Mouse (Mus musculus): Measurements from ENCODE around the gene Rhoj.
"Not testable (repeated sequence)": the region's sequence is repeated elsewhere in the genome, so short reads cannot be mapped to it uniquely, and the experiment has no call there.

The Rhoj gene

GRCm38 (mm10) chr12:75307961-75308951 lies at the start of gene Rhoj:
Gene Rhoj, plus strand, starts transcription at chr12:75308322.
- DNase-seq: peak; percentile 81

DNA sequence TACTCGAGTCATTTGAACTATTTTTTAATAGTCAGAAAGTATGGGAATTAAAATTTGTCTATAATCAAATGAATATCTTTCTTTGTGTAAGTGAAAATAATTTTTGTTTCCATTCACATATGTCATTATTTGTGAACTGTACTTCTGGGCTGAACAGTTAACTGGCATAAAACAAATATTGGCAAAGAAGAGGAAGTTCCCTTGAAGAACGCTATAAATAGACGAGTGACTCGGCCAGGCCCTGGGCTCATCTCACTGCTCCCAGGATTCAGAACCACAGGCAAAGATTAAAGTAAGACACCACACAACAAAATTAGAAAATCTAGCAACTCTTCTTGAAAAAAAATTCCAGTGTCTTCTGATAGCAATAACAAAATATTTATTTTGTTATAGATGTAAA lies 36.4 kb upstream of the Rhoj start:
- no peak for DNase-seq

- no peak for DNase-seq
Observed at GRCm38 (mm10) chr12:75275730-75276129, 32.4 kb upstream of the Rhoj start.

- no peak for DNase-seq
Observed at GRCm38 (mm10) chr12:75277425-75277824, 30.7 kb upstream of the Rhoj start.

- peak; percentile 20 for DNase-seq
Observed at GRCm38 (mm10) chr12:75280502-75280901, 27.6 kb upstream of the Rhoj start.

DNA sequence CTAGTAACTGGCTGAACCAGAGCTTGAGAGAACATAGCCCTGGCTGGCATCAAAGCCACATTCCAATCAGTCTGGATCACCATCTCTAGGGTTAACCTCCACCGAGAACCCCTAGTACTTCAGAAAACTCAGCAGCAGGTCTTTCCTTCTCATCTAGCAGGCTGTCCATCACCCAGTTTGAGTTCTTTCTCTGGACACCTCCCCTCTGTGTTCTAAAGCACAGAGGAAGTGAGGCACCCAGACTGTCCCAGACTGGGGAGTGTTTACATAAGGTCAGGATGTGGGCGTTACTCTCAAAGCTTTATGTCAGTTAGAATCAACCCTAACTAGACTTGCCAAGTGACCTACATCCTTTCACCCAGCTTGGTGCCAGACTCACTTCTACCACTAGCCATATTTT lies 24.9 kb upstream of the Rhoj start:
- DNase-seq: no peak

GRCm38 (mm10) chr12:75286166-75286565 lies 22.0 kb upstream of the Rhoj start:
- peak; percentile 11 for DNase-seq

DNA sequence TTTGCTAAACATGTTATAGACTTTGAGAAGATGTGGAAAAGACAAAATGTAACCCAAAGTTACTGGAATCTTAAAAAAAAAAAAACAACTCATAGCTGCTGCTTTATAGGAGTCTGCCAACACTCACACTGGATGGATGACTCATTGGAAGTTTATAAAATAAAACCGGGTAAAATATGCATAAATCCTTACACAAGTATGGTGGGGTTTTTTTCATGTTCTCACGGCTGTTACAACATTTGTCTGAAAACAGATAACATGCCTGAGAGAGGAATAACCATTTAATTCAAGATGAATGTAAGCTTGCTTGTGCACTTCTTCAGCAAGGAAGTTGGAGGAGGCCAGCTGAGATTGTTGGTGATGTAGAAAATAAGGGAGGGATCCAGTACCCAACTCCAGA lies 17.6 kb upstream of the Rhoj start:
- DNase-seq: no peak

DNA sequence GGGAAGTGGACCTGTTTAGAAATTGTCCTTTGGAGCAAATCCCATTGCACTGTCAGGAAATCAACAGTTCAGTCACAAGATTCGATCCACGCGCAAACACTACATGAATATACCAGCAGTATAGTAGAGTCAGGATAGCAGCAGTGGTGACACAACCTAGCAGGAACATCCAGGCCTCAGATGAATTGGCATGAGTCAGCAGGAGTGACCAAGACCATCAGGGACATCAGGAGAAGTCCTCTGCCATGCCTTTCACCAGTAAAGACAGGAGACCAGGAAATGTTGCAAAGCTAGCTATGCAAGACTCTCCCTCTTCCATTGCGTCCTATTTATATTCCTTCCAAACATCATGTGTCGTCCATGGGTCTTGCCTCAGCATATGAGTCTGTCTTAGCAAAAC lies 16.6 kb upstream of the Rhoj start:
- no peak for DNase-seq

DNA sequence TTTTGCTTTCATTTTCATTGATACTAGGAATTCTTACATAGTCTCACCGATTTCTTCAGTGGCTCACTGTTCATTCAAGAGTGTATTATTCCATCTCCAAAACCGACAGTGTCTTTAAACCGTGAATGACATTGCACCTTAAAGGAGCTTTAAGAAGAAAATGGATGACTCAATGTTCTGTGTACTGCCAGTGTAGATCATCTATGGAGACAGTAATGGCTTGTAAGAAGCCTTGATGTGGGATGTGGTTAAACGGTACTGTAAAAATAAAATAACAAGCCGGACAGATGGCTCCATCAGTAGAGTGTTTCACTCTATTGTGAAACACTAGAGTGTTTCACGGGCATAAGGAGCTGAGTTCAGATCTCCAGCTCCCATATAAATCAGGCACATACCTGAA lies 15.2 kb upstream of the Rhoj start:
- no peak for DNase-seq

DNA sequence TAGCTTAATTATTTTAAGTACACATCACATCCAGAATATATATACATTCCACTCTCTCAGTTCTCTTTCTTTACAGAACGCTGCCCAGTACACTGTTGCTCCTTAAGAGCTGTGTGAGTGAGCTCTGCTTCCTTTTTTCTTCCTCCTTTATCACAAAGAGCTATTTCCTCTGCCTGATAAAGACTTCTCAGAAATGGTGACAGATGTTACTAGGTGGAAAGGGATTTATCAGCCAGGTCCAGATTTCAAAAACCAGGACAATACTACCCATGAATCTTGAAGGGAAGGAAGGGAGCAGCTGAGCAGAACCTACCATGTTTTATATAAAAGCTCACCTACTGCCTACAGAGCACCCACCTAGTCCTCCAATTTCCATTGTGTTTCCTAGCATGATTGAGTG lies 8.3 kb upstream of the Rhoj start:
- DNase-seq: no peak

DNA sequence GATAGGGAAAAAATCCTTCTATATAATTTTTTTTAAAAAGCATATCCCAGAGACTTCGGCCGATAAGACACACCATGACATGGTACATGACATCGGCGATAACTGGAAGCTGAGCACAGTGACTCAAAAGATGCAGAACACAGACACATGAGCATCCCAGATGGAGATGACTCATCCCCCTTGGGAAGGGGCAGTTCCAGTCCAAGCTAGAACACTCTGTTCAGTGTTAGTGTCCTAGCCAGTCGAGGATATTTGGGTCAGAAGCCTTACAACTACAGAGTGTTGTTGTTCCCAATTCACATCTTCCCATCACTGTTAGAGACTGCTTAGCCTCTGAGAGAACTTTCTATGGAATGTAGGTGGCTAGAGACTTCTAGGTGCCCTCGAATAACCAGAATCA lies 4.0 kb upstream of the Rhoj start:
- DNase-seq: no peak

GRCm38 (mm10) chr12:75309756-75310155 lies 1.6 kb downstream of the Rhoj start:
- DNase-seq: peak; percentile 30

- peak; percentile 11 for DNase-seq
Observed at GRCm38 (mm10) chr12:75310766-75311165, 2.6 kb downstream of the Rhoj start.

GRCm38 (mm10) chr12:75311879-75312278 lies 3.8 kb downstream of the Rhoj start:
- DNase-seq: no peak

DNA sequence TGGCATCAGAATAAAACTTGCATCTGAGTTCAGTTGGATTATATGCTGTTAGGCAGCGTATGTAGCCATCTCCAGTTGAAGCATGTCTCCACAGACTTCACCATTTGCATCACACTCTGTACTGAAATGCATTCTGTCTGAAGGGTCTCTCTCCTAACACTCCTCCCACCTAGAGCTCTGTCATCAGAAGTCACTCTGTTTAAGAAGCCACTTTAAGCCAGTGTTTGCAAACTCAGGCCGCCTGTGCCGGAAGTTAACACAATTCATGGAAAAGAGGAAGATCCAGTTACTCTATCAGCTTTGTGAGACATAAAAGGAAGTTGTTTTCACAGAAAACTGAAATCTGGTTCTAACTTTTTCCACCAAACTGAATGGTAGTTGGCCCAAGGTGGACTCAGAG lies 5.9 kb downstream of the Rhoj start:
- no peak for DNase-seq

DNA sequence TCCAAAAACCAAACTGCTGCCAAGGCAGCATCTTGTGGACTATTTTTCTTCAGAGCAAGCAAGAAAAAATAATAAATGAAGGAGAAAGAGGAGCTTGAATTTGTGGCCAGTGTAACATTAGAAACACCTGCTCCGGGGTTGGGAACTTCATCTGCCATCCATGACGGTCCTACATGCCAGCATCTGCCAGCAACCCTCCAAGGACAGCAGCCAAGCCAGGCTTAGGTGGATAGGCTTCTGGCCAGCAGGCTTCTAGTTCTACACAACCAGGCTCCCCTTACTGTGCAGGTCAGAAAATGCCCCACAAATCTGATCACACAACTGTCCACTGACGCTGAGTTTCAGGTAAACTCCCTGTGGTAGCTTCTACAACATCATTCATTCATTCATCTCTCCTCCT lies 7.7 kb downstream of the Rhoj start:
- DNase-seq: no peak

GRCm38 (mm10) chr12:75320441-75320925 lies 12.4 kb downstream of the Rhoj start:
- no peak for DNase-seq

DNA sequence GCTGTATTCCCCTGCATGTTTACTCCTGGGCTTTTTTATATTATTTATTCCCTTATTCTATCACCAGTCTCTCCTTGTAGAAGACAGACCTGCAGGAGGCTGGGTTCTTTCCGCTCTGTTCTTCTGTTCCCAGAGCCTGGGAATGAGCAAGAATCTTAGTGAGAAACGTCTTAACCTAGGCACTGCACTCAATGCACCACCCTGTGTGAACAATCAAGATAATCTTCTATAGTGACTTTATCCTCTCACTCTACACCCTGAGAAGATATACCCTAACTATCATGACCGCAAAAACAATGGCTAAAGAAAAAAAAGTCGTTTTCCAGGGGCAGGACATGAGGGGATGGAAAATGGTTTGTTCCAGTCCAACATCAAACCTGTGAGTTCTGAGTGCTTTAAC lies 13.1 kb downstream of the Rhoj start:
- no peak for DNase-seq

GRCm38 (mm10) chr12:75329188-75329587 lies 21.1 kb downstream of the Rhoj start:
- DNase-seq: no peak

DNA sequence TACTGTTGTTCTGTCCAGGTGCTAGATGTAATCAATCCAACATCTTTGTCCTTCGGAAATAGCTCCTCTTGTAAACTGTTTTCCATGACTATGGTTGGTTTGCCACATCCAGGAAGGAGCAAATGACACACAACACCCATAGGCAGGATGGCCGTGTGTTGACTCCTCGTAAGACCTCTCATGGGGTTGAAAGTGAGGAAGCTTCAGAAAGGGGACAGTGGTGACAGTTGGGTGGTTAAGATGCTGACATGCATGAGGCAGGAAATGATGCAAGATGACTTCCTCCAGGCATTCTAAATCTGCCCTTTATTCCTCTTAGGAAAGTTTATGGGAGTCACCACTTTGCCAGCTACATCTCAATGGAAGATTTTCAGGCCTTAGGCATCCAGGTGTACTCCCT lies 31.8 kb downstream of the Rhoj start:
- no peak for DNase-seq

DNA sequence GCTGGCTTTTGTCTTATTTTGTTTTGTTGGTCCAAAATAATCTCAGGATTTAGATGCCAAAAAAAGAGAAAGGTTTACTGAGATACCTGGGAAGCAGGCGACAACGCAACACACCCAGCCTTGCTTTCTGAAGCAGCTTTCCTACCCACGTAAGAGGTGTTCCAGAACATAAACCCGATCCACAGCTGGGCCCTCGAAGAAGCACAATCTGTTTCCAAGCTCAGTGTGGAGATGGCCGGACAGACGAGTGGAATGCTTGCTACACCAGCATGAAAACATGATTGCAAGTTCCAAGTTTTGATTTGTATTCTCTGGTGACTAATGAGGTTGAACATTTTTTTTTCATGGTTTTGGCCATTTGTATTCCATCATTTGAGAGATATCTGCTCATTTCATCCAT lies 32.2 kb downstream of the Rhoj start:
- no peak for DNase-seq

DNA sequence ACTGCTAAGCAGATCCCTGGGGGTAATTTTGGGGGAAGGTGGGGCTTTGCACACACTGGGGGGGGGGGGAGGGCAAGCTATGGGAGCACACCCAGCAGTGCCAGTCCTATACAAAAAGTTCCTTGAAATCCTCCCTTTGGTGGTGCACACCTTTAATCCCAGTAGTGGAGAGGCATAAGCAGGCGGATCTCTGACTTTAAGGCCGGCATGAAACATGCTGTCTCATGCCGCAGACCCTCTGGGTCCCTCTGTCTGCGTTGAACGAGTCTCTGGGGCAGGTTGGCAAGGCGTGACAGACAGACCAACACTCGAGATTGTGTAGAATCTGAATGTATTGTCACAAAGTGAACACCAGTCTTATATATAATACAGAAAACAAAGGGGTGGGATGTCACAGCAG lies 40.4 kb downstream of the Rhoj start:
- DNase-seq: no peak

GRCm38 (mm10) chr12:75349537-75349936 lies 41.4 kb downstream of the Rhoj start:
- DNase-seq: not testable (repeated sequence)

DNA sequence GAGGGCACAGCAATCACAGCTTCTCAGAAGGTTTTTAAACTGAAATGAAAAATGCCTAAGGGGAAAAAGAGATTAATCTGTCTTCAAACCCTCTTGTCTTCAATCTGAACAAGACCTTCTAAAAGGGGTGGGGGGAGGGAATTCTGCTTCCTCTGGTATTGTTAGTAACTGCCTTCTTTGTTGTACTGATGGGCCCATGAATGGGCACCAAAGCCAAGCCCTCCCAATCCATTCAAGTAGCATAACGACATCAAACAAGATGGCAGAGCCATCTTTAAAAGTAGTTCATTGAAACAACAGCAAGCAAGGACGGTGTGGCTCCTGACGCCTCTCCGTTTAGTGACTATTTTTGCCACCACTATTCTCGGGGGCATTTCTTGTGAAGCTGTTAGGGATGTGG lies 42.6 kb downstream of the Rhoj start:
- DNase-seq: no peak

All from embryo, embryonic 11 days (tissue).